Mouse (Mus musculus) limb, embryonic 15.5 days (tissue): ENCODE results near the gene D630003M21Rik. TPM values are rescaled to one million over a fixed set of nuclear protein-coding genes. Genes with fewer than 3 reads are reported as not detected.
A peak's percentile ranks its signal among the peaks of the same experiment; 100 is the strongest.

ENCODE experiments used
- ATAC-seq: fragments of 200-750 bp; cut with Nextera tagmentation; 2 replicates; pipeline ENCODE4 v1.8.0; 2017; ENCODE audit warnings: low read depth, moderate TSS enrichment; ENCODE audit not compliant: insufficient number of reproducible peaks, low FRiP score, low TSS enrichment
- H3K27ac ChIP-seq: fragments of 300-500 bp; sonication (generic); 2 replicates; pipeline ENCODE4 v1.5.1; 2015; ENCODE audit warnings: moderate library complexity, mild to moderate bottlenecking, inconsistent platforms
- H3K27me3 ChIP-seq: fragments of 300-500 bp; sonication (generic); 2 replicates; pipeline ENCODE4 v1.6.1; 2015; ENCODE audit warnings: inconsistent platforms
- H3K36me3 ChIP-seq: fragments of 300-500 bp; sonication (generic); 2 replicates; pipeline ENCODE4 v1.6.1; 2015; ENCODE audit warnings: inconsistent platforms
- H3K4me1 ChIP-seq: fragments of 300-500 bp; sonication (generic); 2 replicates; pipeline ENCODE4 v1.6.1; 2015; ENCODE audit warnings: inconsistent platforms
- H3K4me2 ChIP-seq: fragments of 300-500 bp; sonication (generic); 2 replicates; pipeline ENCODE4 v1.6.1; 2015; ENCODE audit warnings: mild to moderate bottlenecking, inconsistent platforms
- H3K4me3 ChIP-seq: fragments of 300-500 bp; sonication (generic); 2 replicates; pipeline ENCODE4 v1.5.1; 2015; ENCODE audit warnings: mild to moderate bottlenecking, inconsistent platforms
- H3K9ac ChIP-seq: fragments of 300-500 bp; sonication (generic); 2 replicates; pipeline ENCODE4 v1.6.1; 2015; ENCODE audit warnings: inconsistent platforms
- H3K9me3 ChIP-seq: fragments of 300-500 bp; sonication (generic); 2 replicates; pipeline ENCODE4 v1.6.1; 2016; ENCODE audit warnings: inconsistent platforms
- WGBS: fragments of 180-500 bp; shearing (Covaris S2); methylation state at CpG from one replicate; pipeline ENCODE4 v1.1.7; 2015; 5-methylcytosine and 5-hydroxymethylcytosine counted together
- polyA plus RNA-seq: library from polyadenylated mRNA; unstranded; fragments of >200 nt; fragmentation: Nextera tagmentation; extraction: Ambion mirVana; gene quantifications from 2 replicates; pipeline ENCODE4 v1.2.1, GENCODE M21; 2015

The D630003M21Rik gene
- polyA plus RNA-seq, 1 experiment from 2014 or later, result 12.2 TPM

DNA sequence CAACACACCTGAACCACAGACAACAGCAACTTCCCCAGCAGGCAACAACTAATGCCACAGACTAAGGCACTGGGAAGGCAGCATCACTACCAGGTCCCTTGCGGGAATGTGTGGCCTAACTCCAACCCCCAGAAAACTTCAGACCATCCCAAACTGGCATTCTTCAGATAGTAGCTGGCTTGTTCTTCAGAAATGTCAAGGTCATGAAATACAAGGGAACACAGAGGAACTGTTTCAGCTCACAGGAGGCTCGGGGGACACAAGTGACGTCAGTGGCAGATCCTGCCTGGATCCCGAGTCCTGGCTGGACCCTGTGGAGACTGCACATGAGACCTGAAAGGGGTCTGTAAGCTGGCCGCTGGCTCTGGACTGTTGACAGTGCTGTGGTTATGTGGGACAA, 24.8 kb upstream of the D630003M21Rik start:
- H3K27me3 ChIP-seq, result no peaks in the 10 kb centered on the region
- no peaks in the 10 kb centered on the region for H3K36me3 ChIP-seq
- no peak overlapping the region for H3K27ac ChIP-seq
- no peak overlapping the region for H3K4me2 ChIP-seq
- WGBS, result 72% methylated on average over 5 of the region's 5 CpGs
- no peaks in the 10 kb centered on the region for H3K9me3 ChIP-seq
- peaks cover 23% of the 10 kb centered on the region for H3K4me1 ChIP-seq
- no peak overlapping the region for H3K9ac ChIP-seq
- no peak overlapping the region for H3K4me3 ChIP-seq
- no peak for ATAC-seq

DNA sequence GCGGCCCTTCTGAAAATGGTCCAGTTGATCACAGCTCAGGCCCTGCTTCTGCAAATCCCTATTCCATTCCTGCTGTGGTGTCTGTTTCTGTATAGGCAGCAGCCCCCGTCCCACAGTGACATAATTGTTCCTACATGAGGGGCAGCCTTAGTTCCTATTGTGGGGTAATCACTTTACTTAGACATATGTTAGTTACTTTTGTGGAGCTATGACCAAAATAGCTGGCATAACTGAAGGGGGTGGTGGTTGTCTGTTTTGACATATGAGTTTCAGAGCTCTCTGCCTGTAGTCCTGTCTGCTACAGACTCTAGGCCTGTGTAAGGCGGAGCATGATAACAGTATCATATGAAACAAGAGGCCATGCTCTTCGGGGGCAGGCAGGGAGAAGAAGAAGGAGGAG, 21.5 kb upstream of the D630003M21Rik start:
- no peak overlapping the region for H3K9ac ChIP-seq
- 78% methylated on average over 4 of the region's 4 CpGs for WGBS
- H3K4me1 ChIP-seq, result no peaks in the 10 kb centered on the region
- no peaks in the 10 kb centered on the region for H3K9me3 ChIP-seq
- no peaks in the 10 kb centered on the region for H3K36me3 ChIP-seq
- H3K27ac ChIP-seq, result no peak overlapping the region
- H3K4me3 ChIP-seq, result no peak overlapping the region
- no peak for ATAC-seq
- H3K27me3 ChIP-seq, result no peaks in the 10 kb centered on the region
- H3K4me2 ChIP-seq, result no peak overlapping the region

DNA sequence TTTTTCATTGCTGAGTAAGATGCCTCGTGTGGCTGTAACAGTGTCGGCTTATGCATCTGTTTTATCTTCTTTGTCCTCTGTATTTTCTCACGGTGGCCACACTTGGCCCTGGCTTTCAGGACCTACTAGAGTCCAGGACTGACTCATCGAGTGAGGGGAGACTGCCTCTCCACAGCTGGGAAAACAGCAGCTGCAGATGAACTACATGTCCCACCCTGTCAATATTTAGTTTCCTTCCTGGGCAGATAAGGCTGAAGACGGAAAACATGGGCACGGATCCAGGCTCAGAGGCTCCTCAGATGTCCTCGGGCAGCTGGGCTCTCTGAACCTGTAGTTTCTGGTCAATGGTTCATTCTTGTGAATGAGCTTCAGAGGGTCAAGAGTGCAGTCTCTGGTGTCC, 19.3 kb upstream of the D630003M21Rik start:
- 61% methylated on average over 7 of the region's 7 CpGs for WGBS
- H3K9me3 ChIP-seq, result no peaks in the 10 kb centered on the region
- no peak overlapping the region for H3K9ac ChIP-seq
- H3K4me2 ChIP-seq, result no peak overlapping the region
- no peaks in the 10 kb centered on the region for H3K36me3 ChIP-seq
- H3K4me1 ChIP-seq, result peaks cover 8% of the 10 kb centered on the region
- no peaks in the 10 kb centered on the region for H3K27me3 ChIP-seq
- no peak overlapping the region for H3K4me3 ChIP-seq
- H3K27ac ChIP-seq, result no peak overlapping the region
- no peak for ATAC-seq

DNA sequence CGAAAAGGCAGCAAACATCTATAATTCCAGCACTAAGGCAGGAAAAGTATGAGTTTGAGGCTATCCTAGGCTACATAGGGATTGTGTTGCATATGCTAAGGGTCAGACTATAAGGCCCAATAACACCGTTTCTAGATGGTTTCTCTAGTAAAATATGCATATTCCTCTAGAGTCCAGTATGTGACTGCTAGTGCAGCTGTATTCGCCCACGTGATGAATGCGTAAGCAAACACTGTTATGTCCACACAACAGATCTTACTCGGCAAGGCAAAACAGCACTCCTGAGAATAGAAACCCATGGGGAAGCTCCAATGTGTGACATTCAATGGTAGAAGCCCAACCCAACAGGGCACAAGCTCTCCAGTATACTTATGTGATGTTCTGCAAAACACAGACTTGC, 18.8 kb upstream of the D630003M21Rik start:
- Histone ChIP-seq H3K36me3 (no peaks in the 10 kb centered on the region), H3K27ac (no peak overlapping the region), H3K9ac (no peak overlapping the region), H3K9me3 (no peaks in the 10 kb centered on the region), H3K27me3 (no peaks in the 10 kb centered on the region), H3K4me2 (no peak overlapping the region), H3K4me3 (no peak overlapping the region), H3K4me1 (peaks cover 13% of the 10 kb centered on the region)
- WGBS, result 79% methylated on average over 6 of the region's 6 CpGs
- ATAC-seq, result no peak

DNA sequence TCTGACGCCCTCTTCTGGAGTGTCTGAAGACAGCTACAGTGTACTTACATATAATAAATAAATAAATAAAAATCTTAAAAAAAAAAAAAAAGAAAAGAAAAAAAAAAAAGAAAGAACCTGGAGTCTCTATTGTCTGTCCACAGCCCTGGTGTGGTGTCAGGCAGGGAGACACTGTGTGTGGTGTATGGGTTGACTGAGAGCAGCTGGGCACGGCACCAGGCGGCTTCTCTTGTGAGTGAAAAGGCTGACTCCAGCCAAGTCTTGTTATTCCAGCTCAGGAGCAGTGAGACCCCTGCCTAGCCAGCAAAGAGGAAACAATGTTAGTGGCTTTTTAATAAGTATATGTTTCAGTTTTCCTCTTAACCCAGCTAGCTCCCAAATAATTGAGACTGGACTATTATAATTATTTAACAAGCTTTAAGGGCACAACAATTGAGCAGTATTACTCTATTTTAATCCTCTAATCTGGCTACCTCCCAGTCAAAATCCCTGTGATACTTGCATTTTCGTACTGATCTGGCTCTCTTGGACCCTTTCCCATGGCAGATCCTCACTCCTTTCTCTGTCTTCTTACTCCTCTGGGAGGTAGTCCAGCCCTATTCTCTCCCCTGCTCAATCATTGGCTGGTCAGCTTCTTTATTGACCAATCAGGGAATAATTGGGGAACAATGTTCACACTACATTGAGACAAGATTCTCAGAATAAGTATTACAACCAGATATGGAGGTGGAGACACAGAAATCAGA, 16.2 kb upstream of the D630003M21Rik start:
- no peak for ATAC-seq
- no peaks in the 10 kb centered on the region for H3K9me3 ChIP-seq
- 70% methylated on average over 4 of the region's 4 CpGs for WGBS
- no peak overlapping the region for H3K27ac ChIP-seq
- H3K4me3 ChIP-seq, result no peak overlapping the region
- no peaks in the 10 kb centered on the region for H3K36me3 ChIP-seq
- H3K4me1 ChIP-seq, result peaks cover 16% of the 10 kb centered on the region
- no peaks in the 10 kb centered on the region for H3K27me3 ChIP-seq
- H3K4me2 ChIP-seq, result no peak overlapping the region
- H3K9ac ChIP-seq, result no peak overlapping the region

DNA sequence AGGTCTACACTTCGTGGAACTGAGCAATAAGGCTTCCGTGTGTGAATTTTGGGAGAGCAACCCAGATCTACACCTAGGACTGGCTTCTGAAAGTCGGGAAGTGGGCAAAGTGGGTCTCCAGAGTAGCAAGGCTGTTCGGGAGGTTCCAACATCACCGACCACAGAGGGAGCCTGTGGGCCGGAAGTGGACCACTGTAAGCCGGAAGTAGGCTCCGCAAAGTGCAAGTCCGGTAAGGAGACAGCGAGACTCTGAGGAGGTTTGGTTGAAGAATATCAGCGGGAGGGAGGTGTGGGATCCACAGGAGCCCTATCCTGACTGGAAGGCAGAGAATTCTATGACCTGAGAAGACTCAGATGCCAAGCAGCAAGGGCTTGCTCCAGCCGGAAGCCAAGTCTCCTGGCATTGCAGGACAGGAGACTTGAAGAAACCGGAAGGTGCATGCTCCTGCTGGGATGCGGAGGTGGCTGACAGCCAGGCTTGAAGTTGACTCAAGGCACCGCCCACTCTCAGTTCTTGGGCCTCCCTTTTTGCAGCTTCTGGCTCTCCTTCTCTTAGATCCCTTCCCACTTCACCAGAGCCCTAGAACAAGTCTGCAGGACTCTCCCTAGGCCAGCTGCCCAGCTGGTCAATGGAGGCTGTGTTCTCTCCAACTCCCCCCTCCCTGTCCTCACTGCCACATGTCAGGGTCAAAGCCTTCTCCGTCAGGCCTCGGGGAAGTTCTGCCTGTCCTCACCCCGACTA, 14.3 kb upstream of the D630003M21Rik start:
- peak; percentile 45 for ATAC-seq
- peaks cover 16% of the 10 kb centered on the region for H3K4me1 ChIP-seq
- no peak overlapping the region for H3K4me3 ChIP-seq
- H3K9me3 ChIP-seq, result no peaks in the 10 kb centered on the region
- no peak overlapping the region for H3K9ac ChIP-seq
- peak overlapping the region; percentile 65 for H3K27ac ChIP-seq
- no peaks in the 10 kb centered on the region for H3K27me3 ChIP-seq
- H3K4me2 ChIP-seq, result no peak overlapping the region
- 73% methylated on average over 18 of the region's 18 CpGs for WGBS
- no peaks in the 10 kb centered on the region for H3K36me3 ChIP-seq

DNA sequence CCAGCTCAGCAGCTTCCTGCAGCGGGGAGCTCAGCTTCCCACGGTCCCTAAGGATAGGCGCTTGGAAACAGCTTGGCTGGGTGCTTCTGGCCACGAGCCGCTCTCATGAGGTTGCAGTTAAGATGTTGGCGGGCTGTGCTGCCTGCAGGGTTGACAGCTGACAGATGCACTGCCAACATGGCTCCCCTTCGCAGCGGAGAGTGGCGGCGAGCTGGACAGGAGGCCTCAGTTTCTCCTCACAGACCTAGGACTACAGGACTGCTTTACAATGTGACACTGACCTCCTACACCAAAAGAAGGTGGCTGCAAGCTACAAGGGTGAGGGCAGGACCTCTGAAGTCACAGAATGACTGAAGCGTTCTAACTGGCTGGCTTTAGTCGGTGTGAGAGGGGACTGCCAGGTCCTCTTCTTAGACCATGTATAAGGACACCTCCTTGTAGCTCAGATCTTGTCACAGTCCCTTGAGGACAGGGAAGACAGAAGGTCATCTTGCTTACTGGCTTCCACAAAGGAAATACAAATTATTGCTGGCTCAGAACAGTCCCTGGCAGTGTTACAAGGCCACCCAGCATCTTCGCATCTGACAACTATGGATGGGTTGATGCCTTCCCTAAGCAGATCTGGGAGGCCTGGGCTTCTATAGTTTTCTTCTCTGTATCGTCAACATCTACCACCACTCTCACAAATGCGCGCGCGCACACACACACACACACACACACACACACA, 13.3 kb upstream of the D630003M21Rik start:
- Histone ChIP-seq H3K9me3 (no peaks in the 10 kb centered on the region), H3K9ac (no peak overlapping the region), H3K27me3 (no peaks in the 10 kb centered on the region), H3K4me1 (peaks cover 16% of the 10 kb centered on the region), H3K4me3 (no peak overlapping the region), H3K4me2 (no peak overlapping the region), H3K27ac (no peak overlapping the region), H3K36me3 (no peaks in the 10 kb centered on the region)
- ATAC-seq, result no peak
- 85% methylated on average over 18 of the region's 18 CpGs for WGBS

DNA sequence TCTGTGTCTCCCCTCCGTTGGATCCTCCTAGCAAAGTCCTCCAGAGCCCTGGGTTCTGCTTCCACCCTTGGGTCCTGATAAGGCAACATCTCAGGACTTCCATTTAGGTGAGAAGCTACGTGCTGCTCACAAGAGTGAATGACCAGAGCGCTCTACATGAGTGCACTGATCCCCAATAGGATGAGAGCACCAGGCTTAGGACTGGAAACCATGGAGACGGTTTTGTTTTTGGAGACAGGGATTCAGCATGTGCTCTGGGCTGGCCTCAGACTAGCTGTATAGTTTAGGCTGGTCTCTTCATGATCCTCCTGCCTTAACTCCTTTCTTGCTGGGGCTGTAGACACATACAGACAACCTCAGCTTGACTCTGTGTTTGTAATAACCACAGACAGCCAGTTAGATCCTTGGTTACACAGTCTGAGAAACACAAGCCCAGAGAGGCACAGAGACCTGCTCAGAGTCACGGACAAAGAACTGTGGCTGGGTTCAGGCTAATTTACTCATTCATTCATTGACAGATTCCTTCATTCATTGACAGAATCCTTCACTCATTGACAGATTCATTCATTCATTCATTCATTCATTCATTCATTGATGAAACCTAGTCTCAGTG, 12.2 kb upstream of the D630003M21Rik start:
- H3K9ac ChIP-seq, result no peak overlapping the region
- no peaks in the 10 kb centered on the region for H3K9me3 ChIP-seq
- H3K27ac ChIP-seq, result no peak overlapping the region
- peaks cover 16% of the 10 kb centered on the region for H3K4me1 ChIP-seq
- WGBS, result 74% methylated on average over 5 of the region's 5 CpGs
- no peak overlapping the region for H3K4me3 ChIP-seq
- ATAC-seq, result no peak
- no peaks in the 10 kb centered on the region for H3K36me3 ChIP-seq
- H3K4me2 ChIP-seq, result no peak overlapping the region
- no peaks in the 10 kb centered on the region for H3K27me3 ChIP-seq

DNA sequence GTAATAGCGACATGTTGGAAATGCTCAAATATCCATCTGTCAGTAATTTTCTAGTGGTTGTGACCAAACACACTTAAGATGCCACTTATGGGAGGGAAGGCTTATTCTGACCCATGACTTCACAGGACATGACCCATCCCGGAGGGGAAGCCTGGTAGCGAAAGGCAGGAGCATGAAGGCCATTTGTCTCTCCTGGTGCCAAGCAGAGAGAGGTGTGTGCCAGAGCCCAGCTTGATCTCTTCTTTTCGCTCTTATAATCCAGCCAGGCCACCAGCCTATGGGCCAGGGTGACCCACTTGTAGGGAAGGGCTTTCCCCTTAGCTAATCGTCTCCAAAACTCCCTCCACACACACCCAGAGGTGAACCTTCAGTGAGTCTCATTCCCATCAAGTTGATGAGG, 9.1 kb upstream of the D630003M21Rik start:
- H3K27ac ChIP-seq, result no peak overlapping the region
- H3K4me1 ChIP-seq, result peaks cover 6% of the 10 kb centered on the region
- ATAC-seq, result no peak
- no peak overlapping the region for H3K4me2 ChIP-seq
- H3K27me3 ChIP-seq, result no peaks in the 10 kb centered on the region
- H3K4me3 ChIP-seq, result no peak overlapping the region
- no peaks in the 10 kb centered on the region for H3K36me3 ChIP-seq
- no peaks in the 10 kb centered on the region for H3K9me3 ChIP-seq
- 92% methylated on average over 5 of the region's 5 CpGs for WGBS
- H3K9ac ChIP-seq, result no peak overlapping the region

DNA sequence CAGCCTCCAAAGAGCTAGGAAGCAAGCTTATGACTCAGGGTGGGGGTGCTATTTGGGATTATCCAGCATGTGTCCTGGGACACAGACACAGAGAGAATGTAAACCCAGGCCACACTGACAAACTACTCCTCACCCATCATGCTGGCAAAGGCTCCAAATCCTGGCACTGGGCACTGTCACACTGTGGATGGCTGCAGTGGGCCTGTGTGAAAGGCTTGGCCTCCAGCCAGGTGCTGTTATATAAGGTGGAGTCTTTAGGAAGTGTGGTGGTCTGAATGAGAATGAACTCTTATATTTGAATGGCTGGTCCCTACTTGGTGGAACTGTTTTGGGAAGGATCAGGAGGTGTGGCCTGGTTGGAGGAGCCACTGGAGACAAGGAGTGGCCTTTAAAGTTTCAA, 7.7 kb upstream of the D630003M21Rik start:
- Histone ChIP-seq H3K36me3 (no peaks in the 10 kb centered on the region), H3K9me3 (no peaks in the 10 kb centered on the region), H3K9ac (no peak overlapping the region), H3K27ac (no peak overlapping the region), H3K27me3 (no peaks in the 10 kb centered on the region), H3K4me3 (no peak overlapping the region), H3K4me1 (0 out of 2 replicates have a peak, but pooled peaks cover 3% of the 10 kb centered on the region), H3K4me2 (no peak overlapping the region)
- ATAC-seq, result no peak

DNA sequence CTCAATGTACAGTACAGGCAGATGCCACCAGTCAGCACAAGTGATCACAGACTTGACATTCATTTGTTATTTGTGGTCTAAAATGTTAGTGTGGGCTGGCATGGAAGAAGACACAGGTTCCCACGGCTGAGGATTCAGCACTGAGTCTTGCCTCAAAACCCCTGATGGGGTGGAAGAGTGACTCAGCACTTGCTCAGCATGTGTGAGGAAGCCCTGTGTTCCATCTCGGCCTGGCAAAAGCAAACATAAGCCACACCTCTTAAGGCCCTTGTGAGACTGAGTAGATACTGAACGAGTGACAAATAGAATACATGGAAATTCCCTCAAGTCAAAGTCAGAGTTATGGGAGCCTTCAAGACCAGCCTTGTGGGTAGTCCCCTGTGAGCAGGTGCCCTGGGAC, 4.1 kb upstream of the D630003M21Rik start:
- Histone ChIP-seq H3K36me3 (no peaks in the 10 kb centered on the region), H3K4me1 (peaks cover 30% of the 10 kb centered on the region), H3K9me3 (no peaks in the 10 kb centered on the region), H3K27me3 (no peaks in the 10 kb centered on the region), H3K27ac (no peak overlapping the region), H3K4me2 (no peak overlapping the region), H3K9ac (no peak overlapping the region), H3K4me3 (no peak overlapping the region)
- 64% methylated on average over 3 of the region's 3 CpGs for WGBS
- ATAC-seq, result no peak

DNA sequence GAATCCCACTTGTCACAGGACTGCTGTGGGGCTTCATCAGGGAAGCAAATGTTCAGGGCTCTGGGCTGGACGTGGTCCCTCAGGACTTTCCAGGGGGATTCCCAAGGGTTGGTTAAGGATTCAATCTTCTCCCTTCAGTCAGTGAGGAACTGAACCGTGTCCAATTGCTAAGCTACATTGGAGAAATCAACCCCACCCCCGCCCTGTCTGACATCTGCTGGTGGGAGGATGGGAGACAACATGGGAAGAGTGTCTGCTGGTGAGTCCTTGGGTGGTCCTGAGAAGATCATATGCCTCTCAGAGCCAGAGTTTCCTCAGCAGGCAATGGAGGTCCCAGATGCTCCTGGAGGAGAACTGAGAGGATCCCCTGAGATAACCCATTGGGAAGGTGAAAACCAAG, 3.4 kb upstream of the D630003M21Rik start:
- 65% methylated on average over 3 of the region's 3 CpGs for WGBS
- Histone ChIP-seq H3K9me3 (no peaks in the 10 kb centered on the region), H3K4me1 (peaks cover 37% of the 10 kb centered on the region), H3K27me3 (no peaks in the 10 kb centered on the region), H3K27ac (no peak overlapping the region), H3K4me3 (no peak overlapping the region), H3K9ac (no peak overlapping the region), H3K4me2 (no peak overlapping the region), H3K36me3 (no peaks in the 10 kb centered on the region)
- ATAC-seq, result no peak
